Mouse (Mus musculus) erythroblast, embryonic 14.5 days (primary cell): ENCODE data around the gene Kcnk18.

Source experiments
- GATA1 ChIP-seq: IDR thresholded peaks from 2 replicates; pipeline ENCODE4 v1.6.1; 2012; ENCODE audit warnings: low read length, inconsistent platforms, mixed read lengths
- TAL1 ChIP-seq: IDR thresholded peaks from 3 replicates; pipeline ENCODE4 v1.6.1; 2012; ENCODE audit warnings: low read length, inconsistent platforms, mixed read lengths

- TF ChIP-seq TAL1, result no peak
- no peak for TF ChIP-seq GATA1
These were observed 17.0 kb downstream of the Kcnk18 start for GRCm38 (mm10) chr19:59236046-59236445.
